Mouse (Mus musculus) liver, postnatal 0 days (tissue): ENCODE data around the gene Dlg5.

Experiments used
- CTCF ChIP-seq: sonication (generic); IDR thresholded peaks from 2 replicates; pipeline ENCODE4 v1.5.1; 2016; ENCODE audit warnings: antibody characterized with exemption, low read depth
- EP300 ChIP-seq: IDR thresholded peaks from 2 replicates; pipeline ENCODE4 v1.6.1; 2016; ENCODE audit warnings: antibody characterized with exemption, low read depth, mild to moderate bottlenecking

GRCm38 (mm10) chr14:24293631-24294030, 47.9 kb upstream of the Dlg5 start:
- TF ChIP-seq EP300: no peak
- no peak for TF ChIP-seq CTCF
